ENCODE assay signal across 12 mouse cellular contexts in genomic region chr1:60749346-60749840, GRCm38 (mm10).
"Had no signal": no experiment of that assay in that cellular context is flagged by ENCODE, and none has a peak within 500 bp of the region (broad histone marks: within the 10 kb centered on the region; RNA-seq: fewer than 3 reads in every experiment).

No protein-coding gene starts in this region.

- DNase-seq: kidney, adult 11 months; kidney, adult 9 months; kidney, postnatal 14 days; lung, adult 2 months; lung, postnatal 36 days; midbrain, embryonic 14.5 days had no signal

- H3K4me1 ChIP-seq: limb, embryonic 10.5 days; neural tube, embryonic 12.5 days had no signal

- ATAC-seq: lung, postnatal 0 days had no signal

- H3K9ac ChIP-seq: liver, embryonic 15.5 days; neural tube, embryonic 12.5 days had no signal

- H3K27me3 ChIP-seq: liver, embryonic 15.5 days; neural tube, embryonic 12.5 days had no signal

- H3K4me2 ChIP-seq: liver, embryonic 11.5 days; liver, embryonic 15.5 days; neural tube, embryonic 12.5 days had no signal

- H3K36me3 ChIP-seq: limb, embryonic 10.5 days; liver, embryonic 15.5 days; neural tube, embryonic 12.5 days had no signal

- H3K27ac ChIP-seq: limb, embryonic 10.5 days; liver, embryonic 15.5 days; neural tube, embryonic 12.5 days had no signal

- H3K9me3 ChIP-seq: limb, embryonic 10.5 days; liver, embryonic 15.5 days; neural tube, embryonic 12.5 days had no signal

- H3K4me3 ChIP-seq: limb, embryonic 10.5 days; liver, embryonic 15.5 days; myocyte; neural tube, embryonic 12.5 days had no signal
